Mouse (Mus musculus): ENCODE measurements at regions not wholly inside any gene's neighbourhood (a gene's known extent, or its start where the extent isn't known, plus 50 kb on each side); places are given as distances from the start of the nearest gene placed in this dataset.

- TF ChIP-seq ZC3H11A (IDR thresholded peaks at IDR 0.05; ENCODE audit: borderline replicate concordance, low read depth, low read length) (no peak), CHD2 (IDR thresholded peaks at IDR 0.05; ENCODE audit: low read depth, low read length) (no peak), HCFC1 (IDR thresholded peaks at IDR 0.05; ENCODE audit: borderline replicate concordance, insufficient read depth, low read length) (no peak)
Measured at GRCm38 (mm10) chr15:7587210-7587609, 189.0 kb upstream of the Egflam start.

Measured in ES-E14 (cell line).